Mouse (Mus musculus): Measurements from ENCODE around the gene Nav2. TPM values are rescaled to one million over a fixed set of nuclear protein-coding genes. Genes with fewer than 3 reads are reported as not detected.

Gene Nav2
- total and polyA plus RNA-seq, 3 experiments: 1.0 TPM; not detected in 2

DNA sequence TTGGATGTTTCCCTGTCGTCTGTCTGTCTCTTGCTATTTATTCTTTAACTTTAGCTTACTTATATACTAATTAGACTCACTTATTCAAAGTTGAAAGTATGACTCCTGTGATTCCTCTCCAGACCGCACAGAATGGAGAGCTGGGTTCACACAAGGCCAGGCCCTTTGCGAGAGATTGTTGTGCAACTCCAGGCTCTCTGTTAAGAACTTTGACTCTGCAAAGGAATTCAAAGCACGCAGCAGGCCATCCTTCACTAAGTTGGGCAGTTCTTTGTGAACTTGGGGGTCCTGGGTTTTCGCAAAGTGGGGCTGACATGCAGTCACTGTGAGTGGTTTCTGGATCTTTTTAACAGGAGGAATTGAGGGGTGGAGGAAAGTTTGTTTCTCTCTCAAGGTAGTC, 95.9 kb downstream of the Nav2 start:
- no peaks in the 10 kb centered on the region for H3K36me3 ChIP-seq (replicated peaks)
- H3K9me3 ChIP-seq (replicated peaks): peaks cover 43% of the 10 kb centered on the region
- no peak for DNase-seq (ENCODE audit: low spot score)
- no peaks in the 10 kb centered on the region for H3K4me1 ChIP-seq (ENCODE audit: insufficient read depth, low read depth, low read length)
- H3K4me3 ChIP-seq (ENCODE audit: low read depth, low read length): no peak overlapping the region
- ATAC-seq (ENCODE audit: extremely low read depth, insufficient number of reproducible peaks, low FRiP score, poor library complexity, severe bottlenecking): no peak
- no peak for TF ChIP-seq POLR2AphosphoS5 (IDR thresholded peaks at IDR 0.05; ENCODE audit: insufficient replicate concordance, low read depth, low read length)
- no peak for TF ChIP-seq TAL1 (conservative IDR thresholded peaks at IDR 0.05; ENCODE audit: low read depth, low read length)
- TF ChIP-seq GATA2 (IDR thresholded peaks at IDR 0.05; ENCODE audit: borderline replicate concordance, low read depth, low read length): no peak
- no peak for TF ChIP-seq GATA1 (IDR thresholded peaks at IDR 0.05; ENCODE audit: borderline replicate concordance, low read length)
- TF ChIP-seq CTCF (IDR thresholded peaks at IDR 0.05; ENCODE audit: low read depth, low read length): no peak
- H3K27me3 ChIP-seq (ENCODE audit: insufficient read depth, low read length): no peaks in the 10 kb centered on the region

DNA sequence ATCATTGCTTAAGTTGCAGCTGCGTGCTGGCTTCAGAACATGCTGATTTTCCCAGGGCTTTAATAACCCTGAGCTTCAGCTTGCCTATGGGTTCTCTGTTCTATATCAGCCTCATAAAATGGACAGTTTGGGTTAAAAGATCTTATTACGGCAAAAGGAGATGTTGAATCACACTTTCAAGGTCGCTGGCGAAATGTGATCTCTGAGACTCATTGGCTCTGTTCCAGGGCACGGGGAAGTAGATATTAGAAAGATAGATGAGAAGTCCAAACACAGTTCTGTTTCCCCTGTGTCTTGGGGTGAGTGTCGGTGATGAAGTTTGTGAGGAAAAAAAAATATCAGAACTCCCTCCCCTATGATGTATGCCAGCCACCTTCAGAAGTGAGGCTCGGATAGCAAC, 98.4 kb downstream of the Nav2 start:
- Histone ChIP-seq H3K4me1 (ENCODE audit: insufficient read depth, low read depth, low read length) (no peaks in the 10 kb centered on the region), H3K27me3 (ENCODE audit: insufficient read depth, low read length) (no peaks in the 10 kb centered on the region), H3K9me3 (replicated peaks) (peaks cover 44% of the 10 kb centered on the region), H3K36me3 (replicated peaks) (no peaks in the 10 kb centered on the region), H3K4me3 (ENCODE audit: low read depth, low read length) (no peak overlapping the region)
- TF ChIP-seq GATA2 (IDR thresholded peaks at IDR 0.05; ENCODE audit: borderline replicate concordance, low read depth, low read length) (no peak), POLR2AphosphoS5 (IDR thresholded peaks at IDR 0.05; ENCODE audit: insufficient replicate concordance, low read depth, low read length) (no peak), GATA1 (IDR thresholded peaks at IDR 0.05; ENCODE audit: borderline replicate concordance, low read length) (no peak), TAL1 (conservative IDR thresholded peaks at IDR 0.05; ENCODE audit: low read depth, low read length) (no peak), CTCF (IDR thresholded peaks at IDR 0.05; ENCODE audit: low read depth, low read length) (no peak)
- DNase-seq (ENCODE audit: low spot score) (no peak), ATAC-seq (ENCODE audit: extremely low read depth, insufficient number of reproducible peaks, low FRiP score, poor library complexity, severe bottlenecking) (no peak)

DNA sequence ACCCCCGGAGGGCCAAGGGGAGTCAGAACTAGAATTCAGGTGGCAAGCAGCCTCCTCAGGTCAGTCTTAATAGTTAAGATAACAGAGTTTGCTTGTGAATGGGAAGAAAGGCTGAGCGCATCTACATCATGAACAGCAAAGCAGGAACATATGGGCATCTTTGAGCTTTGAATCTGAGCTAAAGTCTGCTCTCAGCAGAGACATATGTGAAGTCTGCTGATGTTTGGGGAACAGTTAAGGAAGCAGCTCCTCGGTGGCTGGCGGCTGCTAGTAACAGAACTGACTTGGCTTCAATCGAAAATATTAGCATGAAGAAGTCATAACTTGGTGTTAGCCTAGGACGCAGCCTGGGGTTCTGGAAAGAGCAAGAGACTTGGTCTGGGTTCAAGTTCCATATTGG, 102.2 kb downstream of the Nav2 start:
- H3K4me3 ChIP-seq (ENCODE audit: low read depth, low read length): no peak overlapping the region
- H3K4me1 ChIP-seq (ENCODE audit: insufficient read depth, low read depth, low read length): no peaks in the 10 kb centered on the region
- peaks cover 62% of the 10 kb centered on the region for H3K9me3 ChIP-seq (replicated peaks)
- no peaks in the 10 kb centered on the region for H3K36me3 ChIP-seq (replicated peaks)
- DNase-seq (ENCODE audit: low spot score) (no peak), ATAC-seq (ENCODE audit: extremely low read depth, insufficient number of reproducible peaks, low FRiP score, poor library complexity, severe bottlenecking) (no peak)
- no peak for TF ChIP-seq GATA2 (IDR thresholded peaks at IDR 0.05; ENCODE audit: borderline replicate concordance, low read depth, low read length)
- TF ChIP-seq POLR2AphosphoS5 (IDR thresholded peaks at IDR 0.05; ENCODE audit: insufficient replicate concordance, low read depth, low read length): no peak
- TF ChIP-seq TAL1 (conservative IDR thresholded peaks at IDR 0.05; ENCODE audit: low read depth, low read length): no peak
- TF ChIP-seq GATA1 (IDR thresholded peaks at IDR 0.05; ENCODE audit: borderline replicate concordance, low read length): no peak
- TF ChIP-seq CTCF (IDR thresholded peaks at IDR 0.05; ENCODE audit: low read depth, low read length): no peak
- no peaks in the 10 kb centered on the region for H3K27me3 ChIP-seq (ENCODE audit: insufficient read depth, low read length)

DNA sequence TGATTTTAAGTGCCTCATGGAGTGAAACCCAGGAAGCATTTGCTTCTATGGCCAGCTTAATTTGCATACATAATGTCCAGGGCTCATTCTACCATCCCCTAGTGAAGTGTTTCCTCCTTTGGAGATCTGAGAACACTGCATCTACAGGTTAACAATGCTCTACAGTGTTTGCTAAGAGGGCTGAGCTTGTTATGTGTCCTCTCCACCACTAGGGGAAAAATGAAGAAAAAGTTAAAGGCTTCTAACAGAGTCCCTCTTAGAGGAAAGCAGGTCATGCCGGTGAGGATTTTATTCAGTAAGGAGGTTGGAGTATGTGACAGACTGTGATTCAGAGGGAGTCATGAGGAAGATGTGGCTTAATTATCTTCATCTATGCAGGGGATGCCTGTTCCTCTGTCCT, 103.5 kb downstream of the Nav2 start:
- TF ChIP-seq POLR2AphosphoS5 (IDR thresholded peaks at IDR 0.05; ENCODE audit: insufficient replicate concordance, low read depth, low read length) (no peak), TAL1 (conservative IDR thresholded peaks at IDR 0.05; ENCODE audit: low read depth, low read length) (no peak), CTCF (IDR thresholded peaks at IDR 0.05; ENCODE audit: low read depth, low read length) (no peak)
- ATAC-seq (ENCODE audit: extremely low read depth, insufficient number of reproducible peaks, low FRiP score, poor library complexity, severe bottlenecking): no peak
- no peaks in the 10 kb centered on the region for H3K27me3 ChIP-seq (ENCODE audit: insufficient read depth, low read length)

DNA sequence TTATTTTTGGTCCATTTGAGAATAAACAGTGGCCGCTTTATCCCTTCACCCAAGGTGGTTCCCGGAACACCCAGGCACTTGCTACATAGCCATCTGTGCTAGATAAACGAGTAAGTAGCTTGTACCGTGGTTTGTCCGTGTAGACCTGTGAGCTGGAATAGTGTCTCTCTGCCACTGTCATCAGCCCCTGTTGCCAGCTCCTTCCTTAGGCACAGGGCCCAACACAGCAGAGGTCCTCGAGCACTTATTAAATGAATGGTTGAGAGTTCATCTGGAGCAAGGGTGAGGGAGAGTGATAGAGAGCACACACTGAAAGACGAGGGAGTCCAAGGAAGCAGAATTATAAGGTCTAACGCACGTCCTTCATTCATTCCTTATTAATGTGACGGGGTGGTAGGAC, 106.0 kb downstream of the Nav2 start:
- no peak for DNase-seq (ENCODE audit: low spot score)
- Histone ChIP-seq H3K9me3 (replicated peaks) (peaks cover 55% of the 10 kb centered on the region), H3K4me3 (ENCODE audit: low read depth, low read length) (no peak overlapping the region), H3K36me3 (replicated peaks) (no peaks in the 10 kb centered on the region), H3K27me3 (ENCODE audit: insufficient read depth, low read length) (no peaks in the 10 kb centered on the region), H3K4me1 (ENCODE audit: insufficient read depth, low read depth, low read length) (no peaks in the 10 kb centered on the region)
- ATAC-seq (ENCODE audit: extremely low read depth, insufficient number of reproducible peaks, low FRiP score, poor library complexity, severe bottlenecking): no peak
- TF ChIP-seq CTCF (IDR thresholded peaks at IDR 0.05; ENCODE audit: low read depth, low read length): no peak
- no peak for TF ChIP-seq POLR2AphosphoS5 (IDR thresholded peaks at IDR 0.05; ENCODE audit: insufficient replicate concordance, low read depth, low read length)
- no peak for TF ChIP-seq TAL1 (conservative IDR thresholded peaks at IDR 0.05; ENCODE audit: low read depth, low read length)
- TF ChIP-seq GATA2 (IDR thresholded peaks at IDR 0.05; ENCODE audit: borderline replicate concordance, low read depth, low read length): no peak

More for the DNA sequence above, 103.5 kb downstream of the Nav2 start:
- no peaks in the 10 kb centered on the region for H3K36me3 ChIP-seq (replicated peaks)
- DNase-seq (ENCODE audit: low spot score): no peak
- H3K4me1 ChIP-seq (ENCODE audit: insufficient read depth, low read depth, low read length): no peaks in the 10 kb centered on the region
- peaks cover 60% of the 10 kb centered on the region for H3K9me3 ChIP-seq (replicated peaks)
- H3K4me3 ChIP-seq (ENCODE audit: low read depth, low read length): no peak overlapping the region

DNA sequence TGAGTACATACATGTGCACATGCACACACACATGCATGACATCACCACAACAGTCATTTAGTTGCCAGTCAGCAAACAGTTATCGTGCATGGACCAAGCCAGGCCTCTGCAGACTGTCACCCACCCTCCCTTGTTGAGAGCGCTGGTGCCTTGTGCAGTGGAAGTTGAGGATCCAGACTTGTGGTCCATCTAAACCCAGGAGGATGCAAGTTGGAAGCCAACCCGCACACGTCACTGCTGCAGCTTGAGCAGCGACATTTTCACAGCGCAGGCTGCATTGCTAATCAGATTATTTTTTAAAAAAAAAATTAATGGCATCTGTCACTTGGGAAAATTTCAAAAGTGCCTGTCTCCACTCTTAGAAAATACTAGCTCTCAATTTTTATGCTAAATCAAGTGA, 106.8 kb downstream of the Nav2 start:
- DNase-seq (ENCODE audit: low spot score) (no peak), ATAC-seq (ENCODE audit: extremely low read depth, insufficient number of reproducible peaks, low FRiP score, poor library complexity, severe bottlenecking) (no peak)
- no peaks in the 10 kb centered on the region for H3K36me3 ChIP-seq (replicated peaks)
- peaks cover 53% of the 10 kb centered on the region for H3K9me3 ChIP-seq (replicated peaks)
- no peaks in the 10 kb centered on the region for H3K27me3 ChIP-seq (ENCODE audit: insufficient read depth, low read length)
- no peak for TF ChIP-seq GATA1 (IDR thresholded peaks at IDR 0.05; ENCODE audit: borderline replicate concordance, low read length)
- TF ChIP-seq TAL1 (conservative IDR thresholded peaks at IDR 0.05; ENCODE audit: low read depth, low read length): no peak
- no peak for TF ChIP-seq GATA2 (IDR thresholded peaks at IDR 0.05; ENCODE audit: borderline replicate concordance, low read depth, low read length)
- TF ChIP-seq POLR2AphosphoS5 (IDR thresholded peaks at IDR 0.05; ENCODE audit: insufficient replicate concordance, low read depth, low read length): no peak
- no peak for TF ChIP-seq CTCF (IDR thresholded peaks at IDR 0.05; ENCODE audit: low read depth, low read length)
- no peaks in the 10 kb centered on the region for H3K4me1 ChIP-seq (ENCODE audit: insufficient read depth, low read depth, low read length)
- no peak overlapping the region for H3K4me3 ChIP-seq (ENCODE audit: low read depth, low read length)

DNA sequence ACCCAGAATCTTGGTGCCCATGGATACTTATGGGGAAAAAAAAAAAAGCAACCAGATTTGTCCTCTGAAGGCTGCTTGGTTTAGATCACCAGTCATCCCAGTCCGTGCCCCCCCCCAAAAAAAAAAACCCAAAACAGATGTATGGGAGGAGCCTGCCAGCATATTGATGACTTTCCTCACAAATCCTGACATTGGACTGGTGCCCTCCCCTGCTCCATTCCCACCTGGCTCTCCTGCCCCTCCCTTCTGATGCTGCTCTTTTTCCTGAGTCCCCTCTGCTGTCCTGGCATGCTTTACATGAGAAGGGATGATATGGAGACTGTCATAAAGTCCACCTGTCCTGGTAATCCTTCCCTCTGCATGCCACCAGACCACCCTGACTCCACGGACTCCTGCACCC, 107.6 kb downstream of the Nav2 start:
- Histone ChIP-seq H3K4me1 (ENCODE audit: insufficient read depth, low read depth, low read length) (no peaks in the 10 kb centered on the region), H3K36me3 (replicated peaks) (no peaks in the 10 kb centered on the region), H3K27me3 (ENCODE audit: insufficient read depth, low read length) (no peaks in the 10 kb centered on the region), H3K9me3 (replicated peaks) (peaks cover 56% of the 10 kb centered on the region), H3K4me3 (ENCODE audit: low read depth, low read length) (no peak overlapping the region)
- no peak for TF ChIP-seq GATA1 (IDR thresholded peaks at IDR 0.05; ENCODE audit: borderline replicate concordance, low read length)
- TF ChIP-seq GATA2 (IDR thresholded peaks at IDR 0.05; ENCODE audit: borderline replicate concordance, low read depth, low read length): no peak
- no peak for TF ChIP-seq TAL1 (conservative IDR thresholded peaks at IDR 0.05; ENCODE audit: low read depth, low read length)
- no peak for TF ChIP-seq POLR2AphosphoS5 (IDR thresholded peaks at IDR 0.05; ENCODE audit: insufficient replicate concordance, low read depth, low read length)
- TF ChIP-seq CTCF (IDR thresholded peaks at IDR 0.05; ENCODE audit: low read depth, low read length): no peak
- DNase-seq (ENCODE audit: low spot score) (no peak), ATAC-seq (ENCODE audit: extremely low read depth, insufficient number of reproducible peaks, low FRiP score, poor library complexity, severe bottlenecking) (no peak)
